Mouse (Mus musculus) thymus, adult 2 months (tissue): Measurements from ENCODE around the gene Otof.

Source experiments
- CTCF ChIP-seq: fragments of 200-500 bp; IDR thresholded peaks from 2 replicates; pipeline ENCODE4 v1.5.1; 2012; ENCODE audit warnings: mild to moderate bottlenecking, control low read depth, low read length, moderate library complexity, borderline replicate concordance; ENCODE audit not compliant: control insufficient read depth, poor library complexity, insufficient read depth; ENCODE audit errors: extremely low read depth
- POLR2A ChIP-seq: fragments of 200-500 bp; IDR thresholded peaks from 2 replicates; pipeline ENCODE4 v1.6.1; 2012; ENCODE audit warnings: mild to moderate bottlenecking, low read length, control low read depth, moderate library complexity; ENCODE audit not compliant: control insufficient read depth, poor library complexity, insufficient read depth; ENCODE audit errors: extremely low read depth

DNA sequence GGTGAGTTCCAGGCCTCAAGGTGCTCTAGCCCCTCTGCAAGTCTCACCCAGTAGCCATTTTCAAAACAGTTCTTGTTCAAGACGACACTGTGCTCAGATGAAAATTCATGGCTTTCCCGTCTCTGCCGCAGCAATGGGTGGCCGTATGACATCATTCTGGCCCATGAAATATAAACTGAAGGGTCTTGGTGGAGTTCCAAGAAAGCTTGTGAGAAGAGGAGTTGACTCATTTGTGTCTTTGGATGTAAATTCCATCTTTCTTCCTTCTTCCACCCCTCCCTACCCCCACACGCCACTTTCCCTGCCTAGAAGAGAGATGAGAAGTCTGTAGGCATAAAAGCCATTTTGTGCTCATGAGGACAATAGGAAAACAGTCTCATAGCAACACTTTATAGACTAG is 29.1 kb upstream of the Otof start:
- no peak for TF ChIP-seq CTCF
- TF ChIP-seq POLR2A = no peak
